Mouse (Mus musculus): Measurements from ENCODE around the gene Ucn3. TPM values are rescaled to one million over a fixed set of nuclear protein-coding genes. Genes with fewer than 3 reads are reported as not detected.
"Not testable (repeated sequence)": the region's sequence is repeated elsewhere in the genome, so short reads cannot be mapped to it uniquely, and the experiment has no call there.

Gene Ucn3
- polyA plus RNA-seq, 1 experiment from 2014 or later: not detected

- no peak for ATAC-seq (ENCODE audit: low FRiP score, low TSS enrichment)
- no peaks in the 10 kb centered on the region for H3K4me1 ChIP-seq (ENCODE audit: control insufficient read depth, insufficient read depth, low read length)
- 90% methylated on average over 5 of the region's 5 CpGs for WGBS
- no peak overlapping the region for H3K4me3 ChIP-seq (ENCODE audit: low read length)
- no peaks in the 10 kb centered on the region for H3K9me3 ChIP-seq (ENCODE audit: control insufficient read depth, low read length)
- H3K9ac ChIP-seq (ENCODE audit: low read depth, low read length): no peak overlapping the region
- H3K4me2 ChIP-seq (replicated peaks; ENCODE audit: low read depth, low read length): no peak overlapping the region
- no peaks in the 10 kb centered on the region for H3K36me3 ChIP-seq (ENCODE audit: control insufficient read depth, insufficient read depth, low read length)
- no peaks in the 10 kb centered on the region for H3K27me3 ChIP-seq (ENCODE audit: control insufficient read depth, insufficient read depth, low read length)
- no peak overlapping the region for H3K27ac ChIP-seq (ENCODE audit: low read depth, low read length)
Measured at GRCm38 (mm10) chr13:3924483-3924882, 20.7 kb downstream of the Ucn3 start.

GRCm38 (mm10) chr13:3917571-3918311 is 27.4 kb downstream of the Ucn3 start, which contains the start of the genes Net1 and Tubal3:
Gene Net1 (minus strand): TSS chr13:3918220.
Gene Tubal3 (plus strand): TSS chr13:3918274.
- no peaks in the 10 kb centered on the region; the same call in 1 of the 2 replicates for H3K36me3 ChIP-seq (ENCODE audit: control insufficient read depth, insufficient read depth, low read length)
- peak within 1 kb of the TSS; percentile 44 for H3K4me2 ChIP-seq (replicated peaks; ENCODE audit: low read depth, low read length)
- under 1% methylated on average over 52 of the region's 52 CpGs for WGBS
- H3K4me1 ChIP-seq (ENCODE audit: control insufficient read depth, insufficient read depth, low read length): peaks cover 7% of the 10 kb centered on the region
- H3K9ac ChIP-seq (ENCODE audit: low read depth, low read length): peak within 1 kb of the TSS; percentile 86
- ATAC-seq (ENCODE audit: low FRiP score, low TSS enrichment): peak; percentile 98
- H3K27me3 ChIP-seq (ENCODE audit: control insufficient read depth, insufficient read depth, low read length): no peaks in the 10 kb centered on the region
- no peaks in the 10 kb centered on the region for H3K9me3 ChIP-seq (ENCODE audit: control insufficient read depth, low read length)
- H3K4me3 ChIP-seq (ENCODE audit: low read length): peak within 1 kb of the TSS; percentile 89
- H3K27ac ChIP-seq (ENCODE audit: low read depth, low read length): peak within 1 kb of the TSS; percentile 68

GRCm38 (mm10) chr13:3913504-3913903 is 31.6 kb downstream of the Ucn3 start:
- ATAC-seq (ENCODE audit: low FRiP score, low TSS enrichment): no peak
- no peak overlapping the region for H3K4me2 ChIP-seq (replicated peaks; ENCODE audit: low read depth, low read length)
- H3K9me3 ChIP-seq (ENCODE audit: control insufficient read depth, low read length): no peaks in the 10 kb centered on the region
- H3K4me3 ChIP-seq (ENCODE audit: low read length): no peak overlapping the region
- no peak overlapping the region for H3K9ac ChIP-seq (ENCODE audit: low read depth, low read length)
- H3K27ac ChIP-seq (ENCODE audit: low read depth, low read length): no peak overlapping the region
- peaks cover 7% of the 10 kb centered on the region; the same call in 1 of the 2 replicates for H3K36me3 ChIP-seq (ENCODE audit: control insufficient read depth, insufficient read depth, low read length)
- peaks cover 7% of the 10 kb centered on the region for H3K4me1 ChIP-seq (ENCODE audit: control insufficient read depth, insufficient read depth, low read length)
- 86% methylated on average over 4 of the region's 4 CpGs for WGBS
- H3K27me3 ChIP-seq (ENCODE audit: control insufficient read depth, insufficient read depth, low read length): no peaks in the 10 kb centered on the region

GRCm38 (mm10) chr13:3910356-3910755 is 34.8 kb downstream of the Ucn3 start:
- Histone ChIP-seq H3K4me1 (ENCODE audit: control insufficient read depth, insufficient read depth, low read length) (no peaks in the 10 kb centered on the region), H3K27ac (ENCODE audit: low read depth, low read length) (no peak overlapping the region), H3K4me2 (replicated peaks; ENCODE audit: low read depth, low read length) (no peak overlapping the region), H3K36me3 (ENCODE audit: control insufficient read depth, insufficient read depth, low read length) (peaks cover 9% of the 10 kb centered on the region; the same call in 1 of the 2 replicates), H3K27me3 (ENCODE audit: control insufficient read depth, insufficient read depth, low read length) (no peaks in the 10 kb centered on the region), H3K9ac (ENCODE audit: low read depth, low read length) (no peak overlapping the region), H3K4me3 (ENCODE audit: low read length) (no peak overlapping the region), H3K9me3 (ENCODE audit: control insufficient read depth, low read length) (no peaks in the 10 kb centered on the region)
- 78% methylated on average over 5 of the region's 5 CpGs for WGBS
- ATAC-seq (ENCODE audit: low FRiP score, low TSS enrichment): no peak

- ATAC-seq (ENCODE audit: low FRiP score, low TSS enrichment): no peak
- H3K36me3 ChIP-seq (ENCODE audit: control insufficient read depth, insufficient read depth, low read length): peaks cover 13% of the 10 kb centered on the region; the same call in 1 of the 2 replicates
Measured at GRCm38 (mm10) chr13:3908262-3908661, 36.9 kb downstream of the Ucn3 start.

GRCm38 (mm10) chr13:3907151-3907696 is 37.9 kb downstream of the Ucn3 start:
- peaks cover 13% of the 10 kb centered on the region; the same call in 1 of the 2 replicates for H3K36me3 ChIP-seq (ENCODE audit: control insufficient read depth, insufficient read depth, low read length)
- 79% methylated on average over 6 of the region's 6 CpGs for WGBS

More at GRCm38 (mm10) chr13:3908262-3908661, 36.9 kb downstream of the Ucn3 start:
- 92% methylated on average over 4 of the region's 4 CpGs for WGBS
- H3K4me2 ChIP-seq (replicated peaks; ENCODE audit: low read depth, low read length): no peak overlapping the region
- no peak overlapping the region for H3K9ac ChIP-seq (ENCODE audit: low read depth, low read length)
- H3K9me3 ChIP-seq (ENCODE audit: control insufficient read depth, low read length): no peaks in the 10 kb centered on the region
- H3K27ac ChIP-seq (ENCODE audit: low read depth, low read length): no peak overlapping the region
- no peak overlapping the region for H3K4me3 ChIP-seq (ENCODE audit: low read length)
- H3K27me3 ChIP-seq (ENCODE audit: control insufficient read depth, insufficient read depth, low read length): no peaks in the 10 kb centered on the region
- H3K4me1 ChIP-seq (ENCODE audit: control insufficient read depth, insufficient read depth, low read length): no peaks in the 10 kb centered on the region

GRCm38 (mm10) chr13:3899301-3899700 is 45.8 kb downstream of the Ucn3 start:
- H3K4me1 ChIP-seq (ENCODE audit: control insufficient read depth, insufficient read depth, low read length): no peaks in the 10 kb centered on the region
- H3K9me3 ChIP-seq (ENCODE audit: control insufficient read depth, low read length): no peaks in the 10 kb centered on the region
- no peak for ATAC-seq (ENCODE audit: low FRiP score, low TSS enrichment)
- H3K27me3 ChIP-seq (ENCODE audit: control insufficient read depth, insufficient read depth, low read length): no peaks in the 10 kb centered on the region
- H3K4me2 ChIP-seq (replicated peaks; ENCODE audit: low read depth, low read length): no peak overlapping the region
- H3K9ac ChIP-seq (ENCODE audit: low read depth, low read length): no peak overlapping the region
- H3K36me3 ChIP-seq (ENCODE audit: control insufficient read depth, insufficient read depth, low read length): peaks cover 12% of the 10 kb centered on the region; the same call in 1 of the 2 replicates
- 84% methylated on average over 9 of the region's 9 CpGs for WGBS
- H3K27ac ChIP-seq (ENCODE audit: low read depth, low read length): no peak overlapping the region
- no peak overlapping the region for H3K4me3 ChIP-seq (ENCODE audit: low read length)

More at GRCm38 (mm10) chr13:3907151-3907696, 37.9 kb downstream of the Ucn3 start:
- Histone ChIP-seq H3K4me1 (ENCODE audit: control insufficient read depth, insufficient read depth, low read length) (no peaks in the 10 kb centered on the region), H3K27me3 (ENCODE audit: control insufficient read depth, insufficient read depth, low read length) (no peaks in the 10 kb centered on the region), H3K4me3 (ENCODE audit: low read length) (no peak overlapping the region), H3K4me2 (replicated peaks; ENCODE audit: low read depth, low read length) (no peak overlapping the region), H3K9ac (ENCODE audit: low read depth, low read length) (no peak overlapping the region), H3K27ac (ENCODE audit: low read depth, low read length) (no peak overlapping the region), H3K9me3 (ENCODE audit: control insufficient read depth, low read length) (no peaks in the 10 kb centered on the region)
- ATAC-seq (ENCODE audit: low FRiP score, low TSS enrichment): no peak

GRCm38 (mm10) chr13:3898202-3898601 is 46.9 kb downstream of the Ucn3 start:
- not testable (repeated sequence) for H3K4me2 ChIP-seq (replicated peaks; ENCODE audit: low read depth, low read length); H3K36me3 ChIP-seq (ENCODE audit: control insufficient read depth, insufficient read depth, low read length); H3K4me1 ChIP-seq (ENCODE audit: control insufficient read depth, insufficient read depth, low read length); H3K27me3 ChIP-seq (ENCODE audit: control insufficient read depth, insufficient read depth, low read length); H3K9ac ChIP-seq (ENCODE audit: low read depth, low read length); H3K4me3 ChIP-seq (ENCODE audit: low read length); ATAC-seq (ENCODE audit: low FRiP score, low TSS enrichment); H3K27ac ChIP-seq (ENCODE audit: low read depth, low read length); H3K9me3 ChIP-seq (ENCODE audit: control insufficient read depth, low read length)
- 96% methylated on average over 5 of the region's 5 CpGs for WGBS

- H3K9ac ChIP-seq (ENCODE audit: low read depth, low read length): no peak overlapping the region
- 45% methylated on average over 5 of the region's 5 CpGs for WGBS
- 0 out of 2 replicates have a peak, but pooled peaks cover 3% of the 10 kb centered on the region for H3K4me1 ChIP-seq (ENCODE audit: control insufficient read depth, insufficient read depth, low read length)
- no peaks in the 10 kb centered on the region for H3K27me3 ChIP-seq (ENCODE audit: control insufficient read depth, insufficient read depth, low read length)
- ATAC-seq (ENCODE audit: low FRiP score, low TSS enrichment): no peak
- H3K36me3 ChIP-seq (ENCODE audit: control insufficient read depth, insufficient read depth, low read length): peaks cover 8% of the 10 kb centered on the region; the same call in 1 of the 2 replicates
- H3K9me3 ChIP-seq (ENCODE audit: control insufficient read depth, low read length): no peaks in the 10 kb centered on the region
- H3K4me2 ChIP-seq (replicated peaks; ENCODE audit: low read depth, low read length): no peak overlapping the region
- no peak overlapping the region for H3K27ac ChIP-seq (ENCODE audit: low read depth, low read length)
- no peak overlapping the region for H3K4me3 ChIP-seq (ENCODE audit: low read length)
Measured at GRCm38 (mm10) chr13:3896913-3897312, 48.2 kb downstream of the Ucn3 start.

Data from kidney, embryonic 14.5 days (tissue).